Mouse (Mus musculus): ENCODE results near the gene Gm3755. TPM values are rescaled to one million over a fixed set of nuclear protein-coding genes. Genes with fewer than 3 reads are reported as not detected.

Gene Gm3755
- polyA plus RNA-seq (2017; shearing (Covaris generic)) = not detected

GRCm38 (mm10) chr14:7450817-7451216, at the start of gene Gm3755:
Gm3755 (minus strand) TSS chr14:7450917.

GRCm38 (mm10) chr14:7483662-7484061, 32.9 kb upstream of the Gm3755 start, which contains the start of gene Gm3752:
Gm3752 (minus strand) TSS chr14:7483762.

Other genes with a start within 250 kb of the Gm3755 start
- not detected for gene Gm3727, start 186.2 kb downstream of the Gm3755 start, polyA plus RNA-seq (2017; shearing (Covaris generic))
- 14.7 TPM for gene Gm3739, start 135.9 kb downstream of the Gm3755 start, polyA plus RNA-seq (2017; shearing (Covaris generic))
- not detected for gene Gm5797, start 118.5 kb downstream of the Gm3755 start, polyA plus RNA-seq (2017; shearing (Covaris generic))
- gene Gm8374, start 85.8 kb downstream of the Gm3755 start, polyA plus RNA-seq (2017; shearing (Covaris generic)) = not detected
- 13.7 TPM for gene Gm3752, start 32.8 kb upstream of the Gm3755 start, polyA plus RNA-seq (2017; shearing (Covaris generic))
- 3.4 TPM for gene Gm3558, start 117.6 kb upstream of the Gm3755 start, polyA plus RNA-seq (2017; shearing (Covaris generic))
- gene Gm10338, start 144.7 kb upstream of the Gm3755 start, polyA plus RNA-seq (2017; shearing (Covaris generic)) = not detected
- gene Gm10128, start 193.1 kb upstream of the Gm3755 start, polyA plus RNA-seq (2017; shearing (Covaris generic)) = not detected

All from inflammation-experienced regulatory T-cells, adult 16 weeks (primary cell).